Mouse (Mus musculus) neural tube, postnatal 0 days (tissue): Measurements from ENCODE around the gene Bcl2l14. TPM values are rescaled to one million over a fixed set of nuclear protein-coding genes. Genes with fewer than 3 reads are reported as not detected.

ENCODE experiments used
- polyA plus RNA-seq: library from polyadenylated mRNA; unstranded; fragments of >200 nt; fragmentation: Nextera tagmentation; extraction: Ambion mirVana; gene quantifications from 2 replicates; pipeline ENCODE4 v1.2.1, GENCODE M21; 2015

The Bcl2l14 gene
- polyA plus RNA-seq = 0.09 TPM in 1 of 2 replicates, not detected in the other

GRCm38 (mm10) chr6:134396018-134396417, at the start of gene Bcl2l14:
TSS of gene Bcl2l14 (plus strand) at chr6:134396318.

Other genes with a start within 250 kb of the Bcl2l14 start
- 10.6 and 12.7 TPM in 2 replicates for gene Lrp6, start 170.6 kb downstream of the Bcl2l14 start, polyA plus RNA-seq
- gene Mansc1, start 236.2 kb downstream of the Bcl2l14 start, polyA plus RNA-seq = 1.8 and 2.0 TPM in 2 replicates
- gene Borcs5, start 243.2 kb downstream of the Bcl2l14 start, polyA plus RNA-seq = 38.2 and 42.7 TPM in 2 replicates